Mouse (Mus musculus) megakaryocyte, adult 5-6 weeks (primary cell): Measurements from ENCODE around the gene Zfand2a. TPM values are rescaled to one million over a fixed set of nuclear protein-coding genes. Genes with fewer than 3 reads are reported as not detected.

ENCODE experiments used
- ATAC-seq: 2 replicates; pipeline ENCODE4 v1.8.0; 2016; ENCODE audit warnings: mild to moderate bottlenecking, inconsistent platforms; ENCODE audit not compliant: poor library complexity, severe bottlenecking
- total RNA-seq, 2 experiments: library from RNA; stranded (forward) in 1 of 2; stranded (reverse) in 1 of 2; fragments of 153-499, 151-499 nt in 1 of 2; fragments of 221-1000, 200-1000 nt in 1 of 2; gene quantifications; 2 replicates each; pipeline versions ENCODE4 v1.2.3 to v1.2.4; 2015 to 2017

The Zfand2a gene
- total RNA-seq (2015) (11.4 and 14.9 TPM in 2 replicates), total RNA-seq (2017) (6.7 and 21.9 TPM in 2 replicates)

DNA sequence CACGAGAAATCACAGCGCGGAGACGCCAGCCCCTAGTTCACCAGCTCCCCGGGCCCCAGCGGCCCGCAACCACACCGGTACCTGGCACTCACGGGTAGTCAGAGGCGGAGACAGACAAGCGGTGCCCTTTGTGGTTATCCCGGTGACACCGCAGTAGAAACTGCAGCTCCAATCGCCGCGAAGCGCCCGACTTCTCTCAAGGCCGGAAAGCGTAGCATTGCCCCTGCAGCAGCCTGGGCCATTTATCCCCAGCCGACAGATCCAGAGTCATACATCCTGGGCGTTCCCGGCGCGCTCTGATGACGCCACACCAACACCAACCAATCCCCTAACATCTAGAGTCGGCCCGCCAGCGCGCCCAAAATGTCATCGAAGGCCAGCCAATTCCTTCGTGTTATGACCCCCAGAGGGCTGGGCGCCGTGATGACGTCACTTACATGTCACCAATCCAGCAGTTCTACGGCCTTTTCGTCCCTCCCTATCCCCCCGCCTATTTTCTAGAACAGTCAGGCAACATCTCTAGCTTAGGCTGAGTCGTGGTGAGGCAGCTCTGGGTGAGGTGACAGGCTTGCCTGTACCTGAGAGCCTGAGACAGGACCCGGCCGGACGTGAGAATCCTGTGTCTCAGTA is at the start of gene Zfand2a:
Zfand2a (minus strand) TSS at position 365 of the 630 bp plus-strand sequence.
- peak; percentile 94 for ATAC-seq

DNA sequence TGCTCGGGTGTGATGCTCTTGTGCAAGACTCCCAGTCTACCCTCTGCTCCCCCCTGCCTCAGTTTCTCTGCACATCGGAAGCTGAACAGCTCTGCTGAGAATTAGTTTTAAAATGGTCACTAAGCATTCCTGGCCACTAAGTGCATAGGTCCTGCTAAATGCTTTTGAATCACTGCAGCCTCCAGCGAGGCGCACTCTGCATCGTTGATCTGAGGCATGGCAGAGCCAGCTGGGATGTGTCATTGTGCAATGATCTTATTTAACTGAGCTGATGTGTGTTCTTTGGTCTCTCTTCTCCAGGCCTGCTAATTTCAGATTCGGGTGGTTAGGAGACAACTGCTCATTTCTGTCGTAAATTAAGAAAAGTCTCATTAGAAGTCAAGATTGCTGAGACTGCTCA is 44.5 kb upstream of the Zfand2a start:
- no peak for ATAC-seq

DNA sequence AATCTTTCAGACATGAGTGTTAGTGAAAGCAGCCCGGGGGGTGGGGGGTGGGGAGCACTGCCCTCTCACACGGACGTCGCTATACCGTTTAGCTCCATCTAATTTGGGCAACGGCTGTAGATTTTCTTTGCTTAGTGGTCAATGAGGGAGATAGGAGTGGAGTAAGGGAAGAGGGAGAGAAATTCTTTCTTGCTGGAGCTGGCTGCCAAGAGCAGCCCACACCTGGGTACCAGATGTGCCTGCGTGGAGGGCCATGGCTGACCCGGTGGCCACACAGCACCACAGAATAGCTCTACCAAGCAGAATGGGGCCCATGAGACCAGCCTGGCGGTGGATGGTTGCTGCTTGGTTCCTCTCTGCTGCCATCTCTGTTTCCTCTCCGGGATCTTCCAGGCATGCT is 37.6 kb upstream of the Zfand2a start:
- ATAC-seq = no peak

DNA sequence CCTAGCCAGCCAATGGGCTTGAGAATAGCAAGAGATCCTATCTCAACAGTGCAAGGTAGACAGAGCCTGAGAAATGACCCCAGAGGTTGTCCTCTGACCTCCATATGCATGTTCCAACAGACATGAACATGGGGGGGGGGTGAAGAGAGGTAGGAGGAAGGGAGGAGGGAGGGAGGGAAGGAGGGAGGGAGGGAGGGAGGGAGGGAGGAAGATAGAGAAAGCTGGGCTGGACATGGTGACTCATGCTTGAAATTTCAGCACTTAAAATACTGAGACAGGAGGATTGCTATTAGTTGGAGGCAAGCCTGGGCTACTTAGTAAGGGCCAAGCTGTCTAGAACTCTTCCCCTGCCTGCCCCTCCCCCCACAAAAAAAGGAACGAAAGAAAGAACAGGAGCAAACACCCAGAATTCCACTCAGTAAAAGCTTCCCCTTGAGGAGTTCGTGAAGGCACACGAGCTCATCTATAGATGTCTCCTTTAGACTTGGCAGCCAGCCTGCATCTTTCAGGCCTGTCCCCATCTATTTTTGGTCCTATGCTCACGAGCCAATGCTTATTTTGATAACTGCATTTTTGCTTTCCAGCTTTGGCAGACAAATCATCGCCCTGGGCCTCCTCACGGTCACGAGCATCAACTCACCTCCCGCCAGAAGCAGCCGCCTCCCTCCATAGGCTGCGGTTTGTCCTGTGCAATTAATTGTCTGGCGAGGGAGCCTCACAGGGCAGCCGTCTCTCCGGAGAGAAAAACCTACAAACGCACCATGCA is 35.9 kb upstream of the Zfand2a start:
- ATAC-seq = no peak

DNA sequence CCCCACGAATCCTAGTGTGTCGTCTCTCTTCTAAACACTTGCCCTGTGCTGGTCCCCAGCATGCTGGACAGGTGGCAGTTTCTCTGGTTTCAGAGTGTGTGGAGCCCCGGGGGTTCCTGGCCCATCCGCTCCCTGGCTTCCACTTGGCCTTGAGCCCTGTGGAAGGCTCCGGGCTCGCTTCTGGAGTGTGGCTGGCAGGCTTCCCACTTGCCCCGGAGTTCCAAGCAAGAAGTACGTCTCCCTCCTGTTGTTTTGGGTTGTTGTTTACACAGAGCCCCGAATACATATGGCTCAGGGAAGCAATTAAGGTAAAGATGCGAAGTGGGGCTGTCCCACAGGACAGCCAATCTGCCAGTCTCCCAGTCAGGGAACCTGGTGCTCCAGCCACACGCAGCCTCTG is 31.9 kb upstream of the Zfand2a start:
- ATAC-seq = no peak

DNA sequence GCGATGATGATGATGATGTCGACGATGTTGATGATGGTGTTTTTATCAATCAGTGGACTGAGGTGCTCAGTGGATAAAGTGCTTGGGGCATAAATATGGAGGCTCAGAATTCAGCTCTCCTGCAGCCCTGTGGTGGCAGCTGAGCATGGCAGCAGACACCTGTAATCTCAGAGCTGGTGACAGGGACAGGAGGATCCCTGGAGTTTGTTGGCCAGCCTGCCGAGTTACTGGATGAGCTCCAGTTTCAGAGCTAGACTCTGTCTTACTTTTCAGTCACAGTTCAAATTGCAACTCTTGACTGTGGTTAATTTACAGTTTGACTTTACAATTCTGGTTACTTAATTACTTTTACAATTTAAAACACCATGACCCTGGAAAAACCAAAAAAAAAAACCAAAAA is 27.9 kb upstream of the Zfand2a start:
- ATAC-seq = no peak

DNA sequence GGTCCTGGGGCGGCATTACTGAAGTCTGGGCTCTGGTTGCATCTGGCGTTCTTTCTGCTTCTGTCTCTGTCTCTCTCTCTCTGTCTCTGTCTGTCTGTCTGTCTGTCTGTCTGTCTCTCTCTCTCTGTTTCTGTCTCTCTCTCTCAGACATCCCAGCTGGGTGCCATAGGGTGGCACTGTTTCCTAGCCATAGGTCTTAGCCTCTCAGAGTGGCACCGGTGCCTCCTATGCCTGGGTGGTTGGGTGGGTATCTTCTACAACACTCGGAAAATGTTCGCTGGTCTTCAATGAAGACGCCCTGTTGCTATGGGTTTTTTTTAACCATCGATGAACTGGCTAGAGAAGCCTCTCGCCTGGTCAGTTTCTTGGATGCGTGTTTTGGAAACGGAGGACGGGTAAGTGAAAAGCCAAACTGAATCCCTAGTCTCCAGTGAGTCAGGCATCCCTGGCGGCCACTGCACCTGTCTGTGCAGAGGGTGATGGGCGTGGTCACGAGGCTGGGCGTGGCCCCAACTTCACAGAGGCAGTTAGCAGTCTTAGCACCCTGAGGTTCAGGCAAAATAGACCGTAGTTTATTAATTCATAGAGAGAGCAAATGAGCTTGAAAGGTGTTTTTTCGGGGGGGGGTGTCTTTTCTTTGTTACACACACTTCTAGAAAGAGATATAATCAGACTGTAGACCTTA is 26.5 kb upstream of the Zfand2a start:
- ATAC-seq = no peak

DNA sequence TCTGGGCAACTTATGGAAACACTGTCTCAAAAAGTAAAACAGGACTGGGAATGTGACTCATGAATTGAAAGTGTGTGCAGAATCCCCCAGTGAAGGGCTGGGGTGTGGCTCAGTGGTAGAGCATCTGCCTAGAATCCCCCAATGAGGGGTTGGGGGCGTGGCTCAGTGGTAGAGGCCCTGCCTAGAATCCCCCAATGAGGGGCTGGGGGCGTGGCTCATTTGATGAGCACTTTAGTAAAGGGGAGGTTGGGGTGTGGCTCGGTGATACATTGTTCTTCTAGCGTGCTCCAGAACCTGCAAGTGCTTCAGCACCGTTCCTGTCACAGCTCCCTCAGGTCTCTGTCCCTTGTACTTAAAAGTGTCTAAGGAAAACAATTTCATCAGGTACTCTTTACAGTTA is 21.9 kb upstream of the Zfand2a start:
- no peak for ATAC-seq

DNA sequence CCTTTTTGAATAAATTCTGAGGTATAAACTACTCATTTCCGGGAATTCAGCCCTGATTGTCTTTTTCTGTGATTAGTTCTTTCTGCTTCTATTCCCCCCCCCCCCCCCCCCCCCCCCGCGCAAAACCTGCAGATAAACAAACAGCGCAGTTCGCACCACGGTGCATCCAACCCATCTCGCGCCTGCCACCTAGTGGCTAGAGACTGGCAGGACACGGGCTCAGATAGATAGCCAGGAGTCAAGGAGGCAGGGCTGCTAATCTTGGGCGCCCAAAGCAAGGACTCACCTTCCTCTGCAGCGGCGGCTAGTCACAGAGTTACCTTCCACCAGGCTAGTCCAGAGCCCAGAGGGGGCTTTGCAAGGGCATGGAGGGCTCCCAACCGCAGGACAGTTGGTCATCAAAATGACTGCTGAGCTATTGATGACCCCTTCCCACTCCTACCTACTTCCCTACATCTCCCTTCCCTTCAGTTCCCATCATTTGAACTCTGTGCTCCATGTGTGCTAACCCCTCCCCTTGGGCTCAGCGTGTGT is 20.8 kb upstream of the Zfand2a start:
- peak; percentile 99 for ATAC-seq

DNA sequence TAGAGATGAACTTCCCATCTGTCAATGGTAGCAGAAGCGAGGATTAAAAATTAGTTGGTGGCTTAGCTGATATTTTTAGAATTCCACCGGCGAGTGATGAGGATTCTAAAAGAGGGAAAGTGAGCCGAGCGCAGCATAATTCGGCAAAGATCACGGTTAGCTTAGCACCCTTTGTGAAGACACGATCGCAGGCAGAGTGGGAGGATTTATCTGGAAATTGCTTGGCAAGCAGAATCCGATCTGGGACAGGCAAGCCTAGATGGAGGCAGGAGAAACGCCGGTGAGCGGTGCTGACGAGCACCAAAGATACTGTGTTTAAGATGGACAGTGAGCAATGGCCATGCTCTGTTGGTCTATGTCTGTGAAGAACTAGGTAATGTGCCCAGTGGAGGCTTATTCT is 17.9 kb upstream of the Zfand2a start:
- ATAC-seq = no peak

DNA sequence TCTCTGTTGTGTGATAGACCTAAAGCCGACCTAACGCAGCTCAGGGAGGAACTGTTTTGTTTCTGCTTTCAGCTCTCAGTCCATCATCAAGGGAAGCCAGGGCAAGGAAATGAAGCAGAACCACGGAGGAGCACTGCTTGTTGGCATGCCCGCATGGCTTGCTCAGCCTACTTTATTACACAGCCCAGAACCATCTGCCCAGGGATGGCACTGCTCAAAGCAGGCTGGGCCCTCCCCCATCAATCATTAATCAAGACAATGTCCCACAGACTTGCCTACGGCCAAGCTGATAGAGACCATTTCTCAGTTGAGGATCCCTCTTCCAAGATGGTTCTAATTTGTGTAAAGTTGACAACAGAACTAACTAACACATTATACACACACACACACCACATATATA is 14.4 kb upstream of the Zfand2a start:
- no peak for ATAC-seq

DNA sequence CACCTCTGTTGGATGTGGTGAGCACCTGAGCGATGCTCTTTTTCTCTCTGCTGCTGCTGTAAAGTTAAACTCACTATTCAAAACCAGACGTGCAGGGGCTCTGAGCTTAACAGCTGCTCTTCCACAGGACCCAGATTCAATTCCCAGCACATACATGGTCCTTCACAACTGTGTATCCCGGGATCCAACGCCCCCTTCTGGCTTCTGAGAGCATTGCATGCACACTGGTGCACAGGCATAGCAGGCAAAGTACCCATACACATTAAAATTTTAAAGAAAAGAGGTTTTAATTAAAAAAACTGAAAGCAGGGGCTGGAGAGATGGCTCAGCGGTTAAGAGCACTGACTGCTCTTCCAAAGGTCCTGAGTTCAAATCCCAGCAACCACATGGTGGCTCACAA is 12.6 kb upstream of the Zfand2a start:
- no peak for ATAC-seq

DNA sequence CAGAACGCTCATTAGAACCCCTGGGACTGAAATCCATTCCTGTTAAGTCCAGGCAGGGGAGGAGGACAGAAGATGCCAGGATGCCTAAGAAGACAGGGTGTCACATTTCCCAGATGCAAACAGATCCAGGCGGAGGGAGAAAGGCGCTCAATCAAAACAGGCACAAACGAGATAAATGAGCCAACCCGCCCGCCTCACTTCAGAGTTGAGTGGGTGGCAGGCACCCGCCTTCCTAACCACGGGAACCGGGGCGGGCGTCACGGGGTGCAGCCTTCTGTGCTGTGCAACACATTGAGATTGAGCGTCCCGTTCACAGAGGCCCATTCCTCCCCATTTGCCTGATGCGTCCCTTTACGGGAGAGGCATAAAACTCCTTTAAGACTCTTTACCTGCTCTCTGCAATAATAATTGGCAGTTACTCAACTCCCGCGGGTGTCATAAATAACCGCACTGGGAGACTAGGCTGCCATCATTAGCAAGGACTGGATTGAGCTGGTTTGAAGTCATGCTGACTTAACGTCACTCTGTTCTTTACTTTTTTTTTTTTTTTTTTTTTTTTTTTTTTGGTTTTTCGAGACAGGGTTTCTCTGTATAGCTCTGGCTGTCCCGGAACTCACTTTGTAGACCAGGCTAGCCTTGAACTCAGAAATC is 10.8 kb upstream of the Zfand2a start:
- ATAC-seq = no peak

DNA sequence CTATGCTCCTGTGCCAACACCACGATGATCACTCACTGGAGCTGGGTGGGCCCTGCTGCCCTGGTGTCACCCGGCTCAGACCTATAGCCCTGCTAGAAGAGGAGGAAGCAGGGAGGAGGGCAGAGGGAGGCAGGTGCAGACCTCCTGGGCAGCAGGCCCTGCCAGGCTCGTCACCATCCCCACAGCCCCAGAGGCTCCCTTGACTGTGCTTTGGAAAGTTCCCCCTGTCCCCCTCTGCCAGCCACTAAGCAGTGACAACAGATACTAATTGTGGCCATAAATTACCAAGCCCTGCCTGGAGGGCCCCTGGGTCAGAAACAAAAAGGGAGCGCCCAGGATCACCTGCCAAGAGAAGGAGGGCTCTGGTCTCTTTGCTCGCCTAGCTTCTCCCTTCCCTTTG is 9.3 kb upstream of the Zfand2a start:
- ATAC-seq = no peak

DNA sequence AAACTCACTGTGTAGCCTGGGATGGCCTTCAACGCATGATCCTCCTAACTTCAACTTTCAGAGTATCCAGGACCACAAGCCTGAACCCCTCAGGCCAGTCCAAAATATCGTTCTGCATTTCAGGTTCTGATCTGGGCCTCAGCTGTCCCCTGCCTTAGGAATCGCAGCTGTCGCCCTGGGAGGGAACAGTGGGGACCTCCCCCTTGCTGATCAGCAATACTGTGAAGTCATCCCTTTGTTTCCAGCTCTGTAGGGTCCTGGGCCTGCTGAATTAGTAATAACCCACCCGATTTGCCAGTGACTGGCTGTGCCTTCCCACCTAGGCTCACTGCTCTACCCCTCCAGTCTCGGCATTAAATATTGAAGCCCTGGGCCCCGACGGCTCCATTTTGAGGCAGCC is 7.0 kb upstream of the Zfand2a start:
- no peak for ATAC-seq

DNA sequence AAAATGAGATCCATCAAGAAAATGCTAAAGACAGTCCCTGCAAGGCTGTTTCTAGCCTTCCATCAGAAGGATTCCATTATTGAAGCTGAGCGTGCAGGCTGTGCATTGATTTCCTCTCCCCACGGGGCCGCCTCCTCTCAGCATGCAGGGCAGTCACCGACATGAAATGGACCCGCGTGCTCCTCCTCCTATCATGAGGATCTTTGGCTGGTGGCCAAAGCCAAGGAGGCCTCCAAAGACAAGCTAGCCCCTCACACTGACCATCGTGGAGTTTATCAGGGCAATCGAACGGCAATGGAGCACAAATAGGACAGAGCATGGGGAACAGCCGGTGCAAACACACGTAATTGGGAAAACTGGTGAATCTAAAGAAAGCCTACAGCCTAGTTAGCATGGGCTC is 5.8 kb upstream of the Zfand2a start:
- ATAC-seq = no peak

DNA sequence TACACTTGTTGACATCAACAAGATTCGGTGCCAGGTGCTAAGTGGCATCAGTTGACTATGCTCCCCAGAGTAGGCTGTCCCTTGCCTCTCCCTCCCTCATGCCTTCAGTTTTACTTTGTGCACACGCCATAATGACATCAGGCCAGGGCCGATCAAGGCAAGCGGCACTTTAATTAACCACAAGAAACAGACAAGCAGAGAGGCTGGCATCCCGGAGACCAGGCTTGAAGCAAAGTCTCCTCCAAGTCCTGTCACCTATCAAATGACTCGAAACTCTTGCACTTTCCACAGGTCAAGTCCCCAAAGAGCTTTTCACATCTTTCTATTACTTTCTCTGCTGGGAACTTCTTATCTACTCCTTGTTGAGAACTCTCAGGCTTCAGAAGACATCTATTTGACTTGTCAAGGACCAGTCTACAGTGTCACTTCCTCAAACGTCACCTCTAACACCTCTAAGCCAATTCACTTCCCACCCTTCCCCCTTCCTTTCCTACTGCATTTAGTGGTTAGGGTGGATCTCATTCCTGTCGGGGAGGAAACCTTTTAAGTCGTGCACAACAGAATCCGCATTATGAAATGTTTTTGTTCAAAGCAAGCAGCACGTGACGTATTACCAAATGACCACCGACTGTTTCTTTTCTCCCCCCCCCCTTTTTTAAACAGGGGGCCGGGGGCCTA is 1.0 kb downstream of the Zfand2a start:
- ATAC-seq = peak; percentile 28; the same call in 1 of the 2 replicates

DNA sequence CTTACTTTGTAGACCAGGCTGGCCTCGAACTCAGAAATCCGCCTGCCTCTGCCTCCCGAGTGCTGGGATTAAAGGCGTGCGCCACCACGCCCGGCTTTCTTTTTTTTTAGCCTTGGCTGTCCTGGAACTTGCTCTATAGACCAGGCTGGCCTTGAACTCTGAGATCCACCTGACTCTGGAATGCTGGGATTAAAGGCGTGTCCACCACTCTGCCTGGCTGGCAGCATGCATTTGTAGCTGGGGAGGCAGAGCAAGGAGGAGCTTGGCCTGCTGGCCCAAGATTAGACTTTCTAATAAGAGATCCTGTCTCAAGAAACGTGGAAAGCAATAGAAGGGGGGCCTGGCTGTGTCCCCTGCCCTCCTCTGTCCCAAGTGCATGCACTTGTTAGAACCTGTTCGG is 3.9 kb downstream of the Zfand2a start:
- no peak for ATAC-seq

DNA sequence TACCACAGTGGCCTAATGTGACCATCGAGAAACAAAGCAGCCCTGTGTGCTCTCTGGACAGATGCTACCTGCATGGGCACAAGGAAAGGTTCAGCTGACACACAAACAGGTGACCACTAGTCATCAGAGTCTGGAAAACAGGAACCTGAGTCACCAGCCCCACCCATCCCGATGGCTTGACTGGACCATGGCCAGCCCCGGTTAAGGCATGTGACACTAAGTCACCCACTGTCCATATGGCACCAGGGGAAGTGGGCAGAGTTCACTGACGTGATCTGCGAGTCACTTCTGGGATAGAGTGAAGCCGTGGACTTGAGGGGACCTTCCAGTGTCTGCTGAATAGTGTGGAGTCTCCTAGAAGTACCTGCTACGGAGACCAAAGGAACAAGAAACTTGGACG is 5.3 kb downstream of the Zfand2a start:
- 0 out of 2 replicates have a peak, but pooled peaks have one; percentile 19 for ATAC-seq

DNA sequence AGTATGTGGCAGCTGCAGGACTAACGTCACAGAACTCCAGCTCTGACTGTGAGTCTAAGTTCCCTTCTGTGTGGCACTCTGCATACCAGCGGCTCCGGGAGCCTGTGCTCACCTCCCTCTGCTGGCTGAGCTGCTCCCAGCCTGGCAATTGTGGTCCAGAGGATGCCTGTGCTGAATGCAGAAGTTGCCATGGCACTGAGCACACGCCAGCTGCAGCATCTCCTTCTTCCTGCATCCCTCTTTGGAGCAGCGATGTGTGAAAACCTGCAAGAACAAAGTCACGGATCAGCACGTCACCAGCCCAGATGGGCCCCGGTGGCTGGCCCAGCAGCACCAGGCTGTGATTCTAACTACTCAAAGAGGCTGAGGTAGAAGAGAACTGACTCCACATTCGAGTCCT is 9.6 kb downstream of the Zfand2a start:
- no peak for ATAC-seq

DNA sequence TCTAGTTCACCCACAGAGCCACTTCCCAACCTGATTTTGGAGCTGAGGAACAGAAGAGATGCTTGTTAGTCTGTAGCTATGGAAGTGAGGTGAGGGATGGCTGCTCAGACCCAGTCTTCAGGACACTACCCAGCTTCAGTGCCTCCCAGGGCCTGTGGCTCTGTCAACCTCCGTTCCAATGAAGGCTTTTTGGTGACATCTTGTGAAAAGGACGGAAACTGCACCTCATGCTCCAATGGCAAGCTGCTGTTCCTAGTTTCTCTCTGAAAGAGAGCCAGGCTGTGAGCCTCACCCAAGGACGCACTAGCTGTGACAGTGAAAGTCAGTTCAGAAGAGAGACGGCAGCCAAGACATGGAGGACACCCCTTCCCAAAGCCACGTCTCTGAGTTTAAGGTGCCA is 16.4 kb downstream of the Zfand2a start:
- peak; percentile 27; the same call in 1 of the 2 replicates for ATAC-seq
